Mouse (Mus musculus): ENCODE results near the gene 1700057G04Rik. TPM values are rescaled to one million over a fixed set of nuclear protein-coding genes. Genes with fewer than 3 reads are reported as not detected.

The 1700057G04Rik gene
- polyA plus RNA-seq, 1 experiment from 2014 or later: not detected

- Histone ChIP-seq H3K4me2 (ENCODE audit: low read depth, low read length) (no peak overlapping the region), H3K27ac (ENCODE audit: low read length) (no peak overlapping the region; the same call in 1 of the 2 replicates), H3K9me3 (replicated peaks; ENCODE audit: control insufficient read depth, low read length) (no peaks in the 10 kb centered on the region), H3K4me3 (ENCODE audit: low read depth, low read length) (no peak overlapping the region), H3K27me3 (ENCODE audit: control insufficient read depth, insufficient read depth, low read depth, low read length) (no peaks in the 10 kb centered on the region), H3K4me1 (ENCODE audit: control insufficient read depth, low read depth, low read length) (peaks cover 25% of the 10 kb centered on the region), H3K36me3 (ENCODE audit: control insufficient read depth, insufficient read depth) (peaks cover 6% of the 10 kb centered on the region; the same call in 1 of the 2 replicates), H3K9ac (ENCODE audit: low read depth, low read length) (no peak overlapping the region)
- WGBS (ENCODE audit: insufficient replicate concordance): 62% methylated on average over 2 of the region's 2 CpGs
- no peak for ATAC-seq (ENCODE audit: low read depth)
Measured at GRCm38 (mm10) chr9:92273271-92273670, 35.9 kb upstream of the 1700057G04Rik start.

- Histone ChIP-seq H3K9me3 (replicated peaks; ENCODE audit: control insufficient read depth, low read length) (no peaks in the 10 kb centered on the region), H3K4me3 (ENCODE audit: low read depth, low read length) (no peak overlapping the region), H3K27me3 (ENCODE audit: control insufficient read depth, insufficient read depth, low read depth, low read length) (no peaks in the 10 kb centered on the region), H3K27ac (ENCODE audit: low read length) (peak overlapping the region; percentile 65; the same call in 1 of the 2 replicates), H3K9ac (ENCODE audit: low read depth, low read length) (peak overlapping the region; percentile 4; the same call in 1 of the 2 replicates), H3K36me3 (ENCODE audit: control insufficient read depth, insufficient read depth) (0 out of 2 replicates have a peak, but pooled peaks cover 2% of the 10 kb centered on the region), H3K4me1 (ENCODE audit: control insufficient read depth, low read depth, low read length) (peaks cover 25% of the 10 kb centered on the region), H3K4me2 (ENCODE audit: low read depth, low read length) (peak overlapping the region; percentile 13; the same call in 1 of the 2 replicates)
- 23% methylated on average over 6 of the region's 6 CpGs for WGBS (ENCODE audit: insufficient replicate concordance)
- peak; percentile 79 for ATAC-seq (ENCODE audit: low read depth)
Measured at GRCm38 (mm10) chr9:92273956-92274762, 35.0 kb upstream of the 1700057G04Rik start.

- no peaks in the 10 kb centered on the region for H3K27me3 ChIP-seq (ENCODE audit: control insufficient read depth, insufficient read depth, low read depth, low read length)
- no peak within 1 kb of the TSS for H3K4me2 ChIP-seq (ENCODE audit: low read depth, low read length)
- H3K4me1 ChIP-seq (ENCODE audit: control insufficient read depth, low read depth, low read length): peaks cover 25% of the 10 kb centered on the region
- WGBS (ENCODE audit: insufficient replicate concordance): 62% methylated on average over 9 of the region's 9 CpGs
- no peaks in the 10 kb centered on the region for H3K9me3 ChIP-seq (replicated peaks; ENCODE audit: control insufficient read depth, low read length)
- 0 out of 2 replicates have a peak, but pooled peaks cover 1% of the 10 kb centered on the region for H3K36me3 ChIP-seq (ENCODE audit: control insufficient read depth, insufficient read depth)
- ATAC-seq (ENCODE audit: low read depth): no peak
- no peak within 1 kb of the TSS for H3K9ac ChIP-seq (ENCODE audit: low read depth, low read length)
- peak within 1 kb of the TSS; percentile 65 for H3K27ac ChIP-seq (ENCODE audit: low read length)
- H3K4me3 ChIP-seq (ENCODE audit: low read depth, low read length): no peak within 1 kb of the TSS
Measured at GRCm38 (mm10) chr9:92275486-92276207, 33.5 kb upstream of the 1700057G04Rik start, which contains the start of gene Plscr2. TSS of gene Plscr2 (plus strand) at chr9:92275602.

GRCm38 (mm10) chr9:92276360-92276759, 32.8 kb upstream of the 1700057G04Rik start:
- no peak overlapping the region for H3K4me3 ChIP-seq (ENCODE audit: low read depth, low read length)
- no peak overlapping the region for H3K9ac ChIP-seq (ENCODE audit: low read depth, low read length)
- H3K4me2 ChIP-seq (ENCODE audit: low read depth, low read length): no peak overlapping the region
- peaks cover 25% of the 10 kb centered on the region for H3K4me1 ChIP-seq (ENCODE audit: control insufficient read depth, low read depth, low read length)
- H3K9me3 ChIP-seq (replicated peaks; ENCODE audit: control insufficient read depth, low read length): no peaks in the 10 kb centered on the region
- no peaks in the 10 kb centered on the region for H3K36me3 ChIP-seq (ENCODE audit: control insufficient read depth, insufficient read depth)
- H3K27ac ChIP-seq (ENCODE audit: low read length): no peak overlapping the region
- 26% methylated on average over 7 of the region's 7 CpGs for WGBS (ENCODE audit: insufficient replicate concordance)
- ATAC-seq (ENCODE audit: low read depth): peak; percentile 25; the same call in 1 of the 2 replicates
- H3K27me3 ChIP-seq (ENCODE audit: control insufficient read depth, insufficient read depth, low read depth, low read length): no peaks in the 10 kb centered on the region

- WGBS (ENCODE audit: insufficient replicate concordance): 25% methylated on average over 1 of the region's 1 CpGs
- H3K4me3 ChIP-seq (ENCODE audit: low read depth, low read length): no peak overlapping the region
- no peaks in the 10 kb centered on the region for H3K27me3 ChIP-seq (ENCODE audit: control insufficient read depth, insufficient read depth, low read depth, low read length)
- no peaks in the 10 kb centered on the region for H3K36me3 ChIP-seq (ENCODE audit: control insufficient read depth, insufficient read depth)
- no peak overlapping the region for H3K4me2 ChIP-seq (ENCODE audit: low read depth, low read length)
- H3K4me1 ChIP-seq (ENCODE audit: control insufficient read depth, low read depth, low read length): peaks cover 7% of the 10 kb centered on the region
- no peak overlapping the region for H3K27ac ChIP-seq (ENCODE audit: low read length)
- H3K9me3 ChIP-seq (replicated peaks; ENCODE audit: control insufficient read depth, low read length): no peaks in the 10 kb centered on the region
- H3K9ac ChIP-seq (ENCODE audit: low read depth, low read length): no peak overlapping the region
- ATAC-seq (ENCODE audit: low read depth): no peak
Measured at GRCm38 (mm10) chr9:92280048-92280447, 29.1 kb upstream of the 1700057G04Rik start.

- H3K4me1 ChIP-seq (ENCODE audit: control insufficient read depth, low read depth, low read length): no peaks in the 10 kb centered on the region
- H3K27ac ChIP-seq (ENCODE audit: low read length): no peak overlapping the region
- no peak overlapping the region for H3K4me2 ChIP-seq (ENCODE audit: low read depth, low read length)
- no peaks in the 10 kb centered on the region for H3K36me3 ChIP-seq (ENCODE audit: control insufficient read depth, insufficient read depth)
- no peak for ATAC-seq (ENCODE audit: low read depth)
- H3K4me3 ChIP-seq (ENCODE audit: low read depth, low read length): no peak overlapping the region
- no peaks in the 10 kb centered on the region for H3K27me3 ChIP-seq (ENCODE audit: control insufficient read depth, insufficient read depth, low read depth, low read length)
- WGBS (ENCODE audit: insufficient replicate concordance): 50% methylated on average over 7 of the region's 7 CpGs
- H3K9me3 ChIP-seq (replicated peaks; ENCODE audit: control insufficient read depth, low read length): no peaks in the 10 kb centered on the region
- H3K9ac ChIP-seq (ENCODE audit: low read depth, low read length): no peak overlapping the region
Measured at GRCm38 (mm10) chr9:92282563-92283171, 26.5 kb upstream of the 1700057G04Rik start.

- no peaks in the 10 kb centered on the region for H3K4me1 ChIP-seq (ENCODE audit: control insufficient read depth, low read depth, low read length)
- H3K36me3 ChIP-seq (ENCODE audit: control insufficient read depth, insufficient read depth): no peaks in the 10 kb centered on the region
- no peak overlapping the region for H3K4me2 ChIP-seq (ENCODE audit: low read depth, low read length)
- peak; percentile 55 for ATAC-seq (ENCODE audit: low read depth)
- H3K9ac ChIP-seq (ENCODE audit: low read depth, low read length): no peak overlapping the region
- 18% methylated on average over 3 of the region's 3 CpGs for WGBS (ENCODE audit: insufficient replicate concordance)
- H3K27ac ChIP-seq (ENCODE audit: low read length): no peak overlapping the region
- no peaks in the 10 kb centered on the region for H3K27me3 ChIP-seq (ENCODE audit: control insufficient read depth, insufficient read depth, low read depth, low read length)
- no peak overlapping the region for H3K4me3 ChIP-seq (ENCODE audit: low read depth, low read length)
- no peaks in the 10 kb centered on the region for H3K9me3 ChIP-seq (replicated peaks; ENCODE audit: control insufficient read depth, low read length)
Measured at GRCm38 (mm10) chr9:92289675-92290074, 19.5 kb upstream of the 1700057G04Rik start.

- Histone ChIP-seq H3K27me3 (ENCODE audit: control insufficient read depth, insufficient read depth, low read depth, low read length) (no peaks in the 10 kb centered on the region), H3K9me3 (replicated peaks; ENCODE audit: control insufficient read depth, low read length) (no peaks in the 10 kb centered on the region), H3K9ac (ENCODE audit: low read depth, low read length) (no peak overlapping the region), H3K36me3 (ENCODE audit: control insufficient read depth, insufficient read depth) (no peaks in the 10 kb centered on the region), H3K4me3 (ENCODE audit: low read depth, low read length) (no peak overlapping the region), H3K27ac (ENCODE audit: low read length) (no peak overlapping the region), H3K4me2 (ENCODE audit: low read depth, low read length) (no peak overlapping the region), H3K4me1 (ENCODE audit: control insufficient read depth, low read depth, low read length) (no peaks in the 10 kb centered on the region)
- no peak for ATAC-seq (ENCODE audit: low read depth)
- 55% methylated on average over 2 of the region's 2 CpGs for WGBS (ENCODE audit: insufficient replicate concordance)
Measured at GRCm38 (mm10) chr9:92292169-92292568, 17.0 kb upstream of the 1700057G04Rik start.

All from liver, embryonic 16.5 days (tissue).